Mouse (Mus musculus) intestine, postnatal 0 days (tissue): ENCODE data around the gene Slc30a10. TPM values are rescaled to one million over a fixed set of nuclear protein-coding genes. Genes with fewer than 3 reads are reported as not detected.
A peak's percentile ranks its signal among the peaks of the same experiment; 100 is the strongest.

ENCODE experiments used
- ATAC-seq: fragments of 200-750 bp; cut with Nextera tagmentation; 2 replicates; pipeline ENCODE4 v1.8.0; 2017; ENCODE audit warnings: mild to moderate bottlenecking, moderate TSS enrichment, moderate library complexity
- H3K27ac ChIP-seq: fragments of 300-500 bp; sonication (generic); 2 replicates; pipeline ENCODE4 v1.5.1; 2014; ENCODE audit warnings: mild to moderate bottlenecking, low read depth, low read length, moderate library complexity
- H3K27me3 ChIP-seq: fragments of 300-500 bp; sonication (generic); replicated peaks from 2 replicates; pipeline ENCODE4 v1.6.1; 2014; ENCODE audit warnings: low read length, mixed read lengths; ENCODE audit not compliant: control insufficient read depth, insufficient read depth
- H3K36me3 ChIP-seq: fragments of 300-500 bp; sonication (generic); 2 replicates; pipeline ENCODE4 v1.6.1; 2014; ENCODE audit warnings: mild to moderate bottlenecking, moderate library complexity; ENCODE audit not compliant: control insufficient read depth, insufficient read depth
- H3K4me1 ChIP-seq: fragments of 300-500 bp; sonication (generic); replicated peaks from 2 replicates; pipeline ENCODE4 v1.6.1; 2014; ENCODE audit warnings: antibody characterized with exemption, low read length, mixed read lengths; ENCODE audit not compliant: control insufficient read depth, insufficient read depth
- H3K4me2 ChIP-seq: fragments of 300-500 bp; sonication (generic); replicated peaks from 2 replicates; pipeline ENCODE4 v1.6.1; 2014; ENCODE audit warnings: low read depth, mild to moderate bottlenecking, moderate library complexity
- H3K4me3 ChIP-seq: fragments of 300-500 bp; sonication (generic); 2 replicates; pipeline ENCODE4 v1.5.1; 2014; ENCODE audit warnings: low read depth, low read length
- H3K9ac ChIP-seq: fragments of 300-500 bp; sonication (generic); 2 replicates; pipeline ENCODE4 v1.6.1; 2014; ENCODE audit warnings: mild to moderate bottlenecking, low read depth, low read length
- H3K9me3 ChIP-seq: fragments of 300-500 bp; sonication (generic); 2 replicates; pipeline ENCODE4 v1.6.1; 2016; ENCODE audit warnings: mixed run types; ENCODE audit not compliant: control insufficient read depth
- CTCF ChIP-seq: sonication (generic); IDR thresholded peaks from 2 replicates; pipeline ENCODE4 v1.5.1; 2016; ENCODE audit warnings: low read depth, mild to moderate bottlenecking, control low read depth, antibody characterized with exemption, moderate library complexity
- WGBS: fragments of 180-500 bp; shearing (Covaris S2); extraction: QIAGEN DNeasy Blood & Tissue Kit; methylation state at CpG from one replicate; pipeline ENCODE4 v1.1.7; 2014; 5-methylcytosine and 5-hydroxymethylcytosine counted together
- polyA plus RNA-seq: library from polyadenylated mRNA; unstranded; fragments of >200 nt; fragmentation: Nextera tagmentation; extraction: Ambion mirVana; gene quantifications from 2 replicates; pipeline ENCODE4 v1.2.1, GENCODE M21; 2015

Slc30a10 gene
- polyA plus RNA-seq, 1 experiment from 2014 or later = 8.5 TPM

DNA sequence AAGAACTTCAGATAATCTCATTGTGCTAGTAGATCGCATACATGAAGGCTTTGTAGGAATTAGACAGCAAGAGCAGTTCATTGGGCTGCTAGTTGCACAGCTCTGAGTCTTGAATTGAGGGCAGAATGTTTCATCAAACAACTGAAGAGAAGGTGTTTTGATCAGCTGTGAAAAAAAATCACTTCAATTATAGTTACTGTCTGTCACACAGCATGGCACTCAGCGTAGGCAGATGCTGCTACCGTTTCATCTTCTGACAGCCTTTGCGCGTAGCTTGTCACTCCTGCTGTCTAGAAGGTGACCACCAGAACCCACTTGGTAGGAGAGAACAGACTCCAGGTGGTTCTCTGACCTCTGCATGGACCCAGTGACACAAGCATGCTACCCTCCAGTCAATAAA, 24.2 kb upstream of the Slc30a10 start:
- Histone ChIP-seq H3K4me2 (no peak overlapping the region), H3K9me3 (no peaks in the 10 kb centered on the region), H3K9ac (no peak overlapping the region), H3K27ac (no peak overlapping the region), H3K27me3 (no peaks in the 10 kb centered on the region), H3K4me1 (no peaks in the 10 kb centered on the region), H3K36me3 (peaks cover 30% of the 10 kb centered on the region), H3K4me3 (no peak overlapping the region)
- TF ChIP-seq CTCF = no peak
- 95% methylated on average over 5 of the region's 5 CpGs for WGBS
- no peak for ATAC-seq

DNA sequence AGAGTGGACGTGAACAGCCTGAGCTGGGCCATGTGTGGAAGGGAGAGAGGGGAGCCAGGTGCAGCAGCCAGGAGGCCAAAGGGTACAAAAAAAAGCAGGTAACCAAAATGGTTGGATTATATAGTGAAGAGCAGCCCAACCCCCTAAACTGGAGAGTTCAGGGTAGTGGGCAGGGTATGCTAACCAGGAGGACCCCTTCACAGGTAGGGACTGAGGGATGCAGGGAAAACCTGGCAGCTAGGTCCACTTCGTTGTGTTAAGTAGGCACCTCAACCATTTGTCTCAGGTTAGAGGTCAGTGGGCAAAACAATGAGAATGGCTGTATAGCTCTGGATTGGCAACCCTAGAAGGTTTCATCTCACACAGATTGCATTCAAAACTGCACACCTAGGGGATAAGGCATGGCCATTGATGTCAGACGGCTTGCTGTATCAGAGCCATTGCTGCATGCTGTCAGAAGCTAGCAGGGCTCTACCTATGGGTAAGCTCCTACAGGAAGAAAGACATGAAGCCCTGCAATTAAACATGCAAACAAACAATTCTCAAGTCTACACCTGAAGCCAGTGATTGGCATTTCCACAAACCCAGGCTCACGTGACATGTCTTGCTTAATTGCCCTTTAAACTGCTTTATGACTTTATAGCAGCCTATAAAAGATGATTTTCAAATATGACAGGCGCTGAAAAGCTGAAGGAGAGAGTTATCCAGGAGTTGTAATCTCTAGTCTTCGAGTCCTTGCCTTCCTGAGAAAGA, 23.2 kb upstream of the Slc30a10 start:
- no peaks in the 10 kb centered on the region for H3K4me1 ChIP-seq
- H3K36me3 ChIP-seq = peaks cover 25% of the 10 kb centered on the region
- WGBS = 45% methylated on average over 6 of the region's 6 CpGs
- no peak overlapping the region for H3K9ac ChIP-seq
- peak overlapping the region; percentile 22; the same call in 1 of the 2 replicates for H3K4me3 ChIP-seq
- peak; percentile 90 for ATAC-seq
- H3K27ac ChIP-seq = no peak overlapping the region
- peak overlapping the region; percentile 60 for H3K4me2 ChIP-seq
- H3K9me3 ChIP-seq = no peaks in the 10 kb centered on the region
- no peaks in the 10 kb centered on the region for H3K27me3 ChIP-seq
- no peak for TF ChIP-seq CTCF

DNA sequence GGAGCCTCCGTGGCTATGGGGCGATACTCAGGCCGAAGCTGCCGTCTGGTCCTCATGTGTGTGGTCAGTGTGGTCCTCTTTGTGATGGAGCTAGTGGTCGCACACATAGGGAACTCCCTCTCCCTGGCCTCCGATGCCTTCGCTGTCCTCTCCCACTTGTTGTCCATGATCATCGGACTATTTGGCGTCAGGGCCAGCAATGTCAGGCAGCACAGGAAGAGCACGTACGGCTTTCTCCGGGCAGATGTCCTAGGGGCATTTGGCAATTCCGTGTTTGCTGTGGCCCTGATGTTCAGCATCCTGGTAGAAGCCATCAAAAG, 22.7 kb upstream of the Slc30a10 start:
- H3K9me3 ChIP-seq = no peaks in the 10 kb centered on the region
- H3K4me3 ChIP-seq = peak overlapping the region; percentile 22; the same call in 1 of the 2 replicates
- no peak; the same call in 1 of the 2 replicates for ATAC-seq
- H3K4me2 ChIP-seq = peak overlapping the region; percentile 60
- no peaks in the 10 kb centered on the region for H3K27me3 ChIP-seq
- no peak overlapping the region for H3K9ac ChIP-seq
- WGBS = 47% methylated on average over 13 of the region's 13 CpGs
- H3K36me3 ChIP-seq = peaks cover 20% of the 10 kb centered on the region
- no peaks in the 10 kb centered on the region for H3K4me1 ChIP-seq
- no peak for TF ChIP-seq CTCF
- no peak overlapping the region for H3K27ac ChIP-seq

DNA sequence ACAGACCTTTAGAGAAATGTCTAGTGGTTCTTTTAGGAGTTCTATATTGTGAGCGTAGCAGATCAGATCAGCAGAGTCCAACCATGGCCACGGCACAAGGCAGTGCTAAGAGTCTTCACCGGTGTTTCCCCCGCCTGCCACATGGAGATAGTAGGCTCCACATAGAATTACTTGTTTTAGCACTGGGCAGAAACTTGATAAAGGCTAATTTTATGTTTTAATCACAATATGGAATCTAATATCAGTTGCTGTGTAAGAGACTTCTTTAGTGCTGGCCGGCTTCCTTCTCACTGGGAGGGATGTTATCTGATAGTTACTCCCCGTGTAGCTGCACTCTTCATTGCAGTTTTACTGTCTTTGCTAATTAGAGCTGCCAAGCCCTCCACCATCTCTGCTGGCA, 21.5 kb upstream of the Slc30a10 start:
- no peak overlapping the region for H3K27ac ChIP-seq
- TF ChIP-seq CTCF = no peak
- peak overlapping the region; percentile 35; the same call in 1 of the 2 replicates for H3K4me2 ChIP-seq
- no peak overlapping the region for H3K4me3 ChIP-seq
- peaks cover 12% of the 10 kb centered on the region for H3K36me3 ChIP-seq
- no peak overlapping the region for H3K9ac ChIP-seq
- 67% methylated on average over 6 of the region's 6 CpGs for WGBS
- no peaks in the 10 kb centered on the region for H3K4me1 ChIP-seq
- H3K9me3 ChIP-seq = no peaks in the 10 kb centered on the region
- no peak for ATAC-seq
- no peaks in the 10 kb centered on the region for H3K27me3 ChIP-seq

DNA sequence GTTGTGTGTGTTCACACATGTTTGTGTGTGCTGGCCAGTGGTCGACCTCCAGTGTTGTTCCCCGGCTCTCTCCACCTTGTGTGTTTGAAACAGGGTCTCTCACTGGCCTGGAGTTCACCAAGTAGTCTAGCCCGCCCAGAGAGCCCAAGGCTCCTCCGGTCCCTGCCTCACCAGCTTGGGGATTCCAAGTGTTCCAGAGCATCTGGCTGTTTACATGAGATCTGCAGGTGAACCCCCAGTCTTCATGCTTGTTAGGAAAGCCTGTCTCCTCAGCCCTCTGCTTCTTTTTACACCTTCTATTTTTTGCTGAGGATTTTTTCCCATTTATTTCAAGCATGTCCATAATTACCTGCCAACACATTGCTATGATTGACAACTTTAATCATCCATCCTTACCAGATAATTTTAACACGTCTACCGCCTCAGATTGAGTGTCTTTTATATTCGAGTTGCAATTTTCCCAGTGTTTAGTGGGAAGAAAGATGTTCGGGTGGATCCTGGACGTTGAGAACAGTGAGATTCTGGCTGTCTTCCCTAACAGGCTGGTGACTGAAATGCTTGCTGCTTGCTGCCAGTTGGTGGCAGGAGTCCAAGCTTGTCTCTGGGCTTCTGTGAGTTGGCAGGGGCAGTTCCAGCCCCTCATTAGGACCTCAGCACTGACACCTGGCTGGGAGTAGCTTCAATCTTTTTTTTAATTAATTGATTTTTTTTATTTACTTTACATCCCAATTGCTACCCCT, 15.6 kb upstream of the Slc30a10 start:
- Histone ChIP-seq H3K36me3 (no peaks in the 10 kb centered on the region), H3K4me2 (no peak overlapping the region), H3K9me3 (no peaks in the 10 kb centered on the region), H3K9ac (no peak overlapping the region), H3K4me3 (no peak overlapping the region), H3K27ac (no peak overlapping the region), H3K4me1 (no peaks in the 10 kb centered on the region), H3K27me3 (no peaks in the 10 kb centered on the region)
- TF ChIP-seq CTCF = peak; percentile 48
- 72% methylated on average over 9 of the region's 9 CpGs for WGBS
- ATAC-seq = no peak

DNA sequence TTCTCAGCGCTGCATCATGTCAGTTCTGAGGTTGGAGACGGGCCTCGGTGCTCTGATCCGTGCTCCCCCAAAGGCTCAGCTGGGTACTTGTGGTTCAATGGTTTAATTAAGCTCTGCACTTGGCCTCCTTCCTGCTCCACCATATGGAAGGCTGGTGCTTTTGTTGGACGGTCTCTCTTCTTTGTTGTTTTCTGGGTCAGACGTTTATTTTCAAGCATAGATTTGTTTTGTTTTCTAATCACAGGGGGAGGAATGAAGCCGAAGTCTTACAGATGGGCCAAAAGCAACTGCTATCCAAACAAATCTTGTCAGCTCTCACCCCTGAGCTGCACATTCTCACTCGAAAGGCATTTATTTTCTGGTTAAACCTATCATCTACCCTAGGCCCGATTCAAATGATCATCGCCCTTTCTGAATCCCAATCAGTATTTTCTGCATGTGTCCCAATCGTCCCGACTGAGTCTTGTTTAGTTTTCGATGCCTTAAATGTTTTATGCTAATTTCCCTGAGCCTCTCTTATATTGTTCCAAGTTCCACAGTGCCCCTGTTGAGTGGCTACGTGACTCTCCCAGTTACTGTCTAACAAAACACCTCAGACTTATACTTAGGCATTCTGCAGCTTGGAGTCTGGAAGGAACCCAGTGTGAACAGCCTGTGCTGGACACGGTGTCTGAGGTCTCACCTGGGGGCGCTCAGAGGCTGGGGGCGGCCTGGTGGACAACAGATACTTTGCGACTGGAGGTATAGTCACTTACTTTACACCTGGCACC, 12.8 kb upstream of the Slc30a10 start:
- WGBS = 75% methylated on average over 18 of the region's 18 CpGs
- TF ChIP-seq CTCF = no peak
- Histone ChIP-seq H3K27ac (no peak overlapping the region), H3K27me3 (no peaks in the 10 kb centered on the region), H3K4me1 (no peaks in the 10 kb centered on the region), H3K9me3 (no peaks in the 10 kb centered on the region), H3K4me3 (no peak overlapping the region), H3K36me3 (no peaks in the 10 kb centered on the region), H3K9ac (no peak overlapping the region), H3K4me2 (no peak overlapping the region)
- no peak for ATAC-seq
